Mouse (Mus musculus) left cerebral cortex, adult 11 months (tissue): ENCODE results near the gene Akap3.
A peak's percentile ranks its signal among the peaks of the same experiment; 100 is the strongest.

ENCODE experiments used
- DNase-seq: peaks from one replicate; pipeline ENCODE4 v3.0.0; 2022; ENCODE audit warnings: low spot score

Akap3 gene

DNA sequence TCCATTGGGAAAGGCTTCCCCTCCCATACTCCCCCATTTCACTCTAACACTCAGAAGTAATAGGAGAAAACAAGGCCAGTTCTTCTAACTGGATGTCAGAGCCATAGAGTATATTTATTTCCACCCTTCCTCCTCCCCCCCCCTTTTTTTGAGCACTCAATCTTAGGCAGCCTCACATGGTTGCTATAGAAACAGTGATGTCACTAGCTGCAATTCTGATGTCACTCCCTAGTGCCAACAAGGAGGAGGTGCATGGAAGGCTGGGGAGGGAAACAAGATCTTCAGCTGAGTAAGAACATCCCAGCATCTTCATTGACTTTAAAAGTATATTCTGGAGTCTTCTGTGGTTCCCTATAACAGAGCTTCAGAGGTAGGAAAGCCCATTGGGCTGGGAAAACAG is at the start of gene Akap3:
Gene Akap3, plus strand, starts transcription at position 218 of the 400 bp plus-strand sequence.
- DNase-seq: no peak

DNA sequence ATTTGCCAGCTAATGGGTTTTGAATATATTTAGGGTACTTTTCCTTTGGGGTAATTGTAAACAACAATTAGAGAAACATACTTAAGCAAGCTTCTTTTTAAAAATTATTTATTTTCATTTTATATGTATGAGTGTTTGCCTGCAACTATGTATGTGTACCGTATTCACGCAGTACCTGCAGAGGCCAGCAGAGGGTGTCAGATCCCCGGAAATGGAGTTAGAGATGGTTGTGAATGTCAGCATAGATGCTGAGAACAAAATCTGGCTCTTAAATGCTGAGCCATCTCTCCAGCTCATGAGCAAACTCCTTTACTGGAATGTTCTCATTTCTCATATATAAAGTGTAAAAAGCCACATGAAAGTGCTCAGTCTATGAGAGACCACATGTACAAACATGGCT is 46.1 kb upstream of the Akap3 start:
- no peak for DNase-seq

DNA sequence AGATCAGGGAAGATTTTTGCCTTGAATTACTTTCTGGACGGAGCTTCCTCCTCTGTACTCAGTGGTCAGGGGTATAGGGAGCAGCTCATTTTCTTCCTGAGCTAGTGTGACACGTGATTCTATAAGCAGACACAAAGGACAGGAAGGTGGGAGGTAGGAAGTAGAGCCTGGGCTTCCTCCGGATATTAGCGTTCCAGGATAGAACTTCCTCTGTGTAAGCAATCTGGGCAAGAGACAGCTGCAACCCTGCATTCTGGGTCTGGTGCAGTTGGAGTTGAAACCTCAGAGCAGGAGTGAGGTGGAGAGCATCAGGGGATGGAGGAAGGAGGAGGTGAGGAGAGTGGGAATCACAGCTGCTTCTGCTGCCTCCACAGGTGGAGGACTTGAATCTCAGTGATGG is 44.8 kb upstream of the Akap3 start:
- DNase-seq: no peak

DNA sequence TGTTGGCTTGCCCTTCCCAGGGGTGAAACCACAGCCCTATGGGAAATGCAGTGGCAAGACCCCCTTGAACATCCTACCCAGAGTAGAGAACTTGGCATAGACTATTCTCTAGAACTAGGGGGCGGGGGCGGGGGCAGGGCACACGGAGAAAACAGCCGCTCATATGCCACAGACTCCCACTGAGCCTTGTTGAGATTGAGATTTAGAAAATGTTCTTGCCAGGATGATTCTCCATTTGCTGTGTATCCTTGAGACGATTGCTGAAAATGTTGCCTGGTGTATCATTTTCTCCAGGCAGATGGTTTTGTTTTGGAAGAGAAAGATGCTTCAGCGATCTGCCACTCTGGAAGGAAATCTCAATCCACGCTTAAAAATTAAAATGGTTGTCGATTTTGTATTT is 44.3 kb upstream of the Akap3 start:
- DNase-seq: no peak

DNA sequence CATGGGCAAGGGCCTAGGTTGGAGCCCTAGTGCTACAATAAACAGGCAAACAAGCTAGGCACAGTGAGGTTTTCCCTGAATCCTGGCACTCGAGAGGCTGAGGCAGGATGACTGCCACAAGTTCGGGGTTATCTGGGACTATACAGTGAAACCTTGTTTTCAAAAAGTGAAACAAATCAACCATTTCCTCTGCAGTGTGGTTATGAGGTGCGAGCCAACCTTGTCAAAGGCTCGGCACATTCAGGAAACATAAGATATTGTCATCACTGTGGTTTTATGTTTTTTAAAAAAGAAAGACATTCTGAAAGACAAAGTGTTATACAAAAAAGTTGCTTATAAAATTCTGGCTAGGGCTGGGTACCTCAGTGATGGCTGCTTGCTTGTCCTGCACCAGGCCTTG is 41.4 kb upstream of the Akap3 start:
- no peak for DNase-seq

DNA sequence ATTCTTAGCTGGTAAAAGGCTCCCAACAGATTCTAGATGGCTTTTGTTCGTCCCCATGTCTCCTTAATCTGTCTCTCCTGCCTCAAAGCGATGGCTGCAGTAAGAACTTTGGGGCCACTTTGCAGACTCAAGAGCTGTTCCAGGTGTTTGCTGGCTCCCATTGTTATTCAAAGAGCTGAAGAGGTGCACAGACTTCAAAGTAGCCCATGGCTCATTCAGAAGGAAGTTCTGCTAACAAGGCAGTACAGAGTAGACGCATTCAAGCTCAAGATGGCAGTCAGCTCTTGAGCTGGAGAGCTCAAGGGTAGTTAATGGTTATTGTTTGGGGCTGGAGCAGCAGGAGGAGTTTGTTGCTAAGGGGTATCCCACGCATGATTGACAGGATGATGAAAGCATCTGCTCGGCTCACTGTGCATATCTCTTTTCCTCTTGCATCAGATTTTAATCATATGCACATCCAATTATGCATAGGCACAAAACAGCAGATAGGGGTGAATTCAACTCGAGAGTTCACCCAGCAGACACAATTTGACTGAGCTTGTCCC is 37.6 kb upstream of the Akap3 start:
- DNase-seq: no peak

DNA sequence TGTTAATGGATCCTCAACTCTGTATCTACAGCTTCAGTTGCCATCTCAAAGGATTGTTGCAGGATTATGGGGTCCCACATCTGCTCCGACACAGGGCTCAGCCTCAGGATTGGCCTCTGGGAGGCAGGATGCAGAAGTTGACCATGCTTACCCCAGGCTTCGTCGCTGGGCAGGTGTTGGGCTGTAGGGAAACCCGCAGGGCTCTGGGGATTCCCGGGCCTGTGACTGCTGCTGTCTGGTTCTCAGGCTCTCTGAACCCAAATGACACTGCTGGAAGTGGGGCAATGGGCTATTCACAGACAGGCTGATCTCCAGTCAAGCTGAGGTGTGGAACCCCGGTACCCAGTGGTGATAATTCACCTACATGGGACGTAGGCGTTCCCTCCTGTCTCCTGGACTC is 36.6 kb upstream of the Akap3 start:
- no peak for DNase-seq

DNA sequence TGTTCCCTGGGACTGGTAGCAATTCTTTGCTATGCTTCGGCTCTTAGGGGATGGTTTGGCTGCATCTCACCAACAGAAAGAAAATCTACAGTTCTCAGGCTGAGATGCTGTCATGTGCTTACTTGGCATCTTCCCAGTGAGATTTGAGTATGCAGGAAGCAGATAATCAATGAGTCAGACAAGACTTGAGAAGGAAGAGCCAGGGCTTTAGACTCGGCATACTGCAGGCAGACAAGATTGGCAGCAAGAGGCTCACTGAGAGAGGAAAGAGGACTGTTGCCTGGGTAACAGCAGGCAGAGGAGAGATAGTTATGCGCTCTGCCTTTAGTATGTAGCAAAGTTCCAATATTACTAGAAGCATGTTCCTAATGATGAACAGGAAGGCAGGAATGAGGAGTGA is 29.8 kb upstream of the Akap3 start:
- DNase-seq: peak; percentile 17

DNA sequence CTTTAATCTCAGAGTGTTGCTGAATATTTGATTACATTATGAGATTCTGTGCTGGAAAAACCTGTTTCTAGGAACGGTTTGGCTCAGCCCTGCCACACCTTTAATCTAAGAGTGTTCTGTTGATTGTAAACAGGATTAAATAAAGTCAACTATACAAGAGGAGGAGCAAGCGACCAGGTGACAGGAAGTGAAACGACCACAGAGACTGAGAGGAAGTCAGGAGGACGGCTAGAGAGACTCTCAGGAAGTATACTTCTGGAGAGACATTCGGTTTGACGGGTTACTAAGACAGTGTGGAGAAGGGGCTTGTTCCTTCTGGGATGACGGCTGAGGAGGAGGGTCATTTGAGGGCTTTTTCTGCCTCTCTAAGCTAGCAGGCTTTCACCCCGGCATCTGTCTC is 16.3 kb upstream of the Akap3 start:
- DNase-seq: no peak

DNA sequence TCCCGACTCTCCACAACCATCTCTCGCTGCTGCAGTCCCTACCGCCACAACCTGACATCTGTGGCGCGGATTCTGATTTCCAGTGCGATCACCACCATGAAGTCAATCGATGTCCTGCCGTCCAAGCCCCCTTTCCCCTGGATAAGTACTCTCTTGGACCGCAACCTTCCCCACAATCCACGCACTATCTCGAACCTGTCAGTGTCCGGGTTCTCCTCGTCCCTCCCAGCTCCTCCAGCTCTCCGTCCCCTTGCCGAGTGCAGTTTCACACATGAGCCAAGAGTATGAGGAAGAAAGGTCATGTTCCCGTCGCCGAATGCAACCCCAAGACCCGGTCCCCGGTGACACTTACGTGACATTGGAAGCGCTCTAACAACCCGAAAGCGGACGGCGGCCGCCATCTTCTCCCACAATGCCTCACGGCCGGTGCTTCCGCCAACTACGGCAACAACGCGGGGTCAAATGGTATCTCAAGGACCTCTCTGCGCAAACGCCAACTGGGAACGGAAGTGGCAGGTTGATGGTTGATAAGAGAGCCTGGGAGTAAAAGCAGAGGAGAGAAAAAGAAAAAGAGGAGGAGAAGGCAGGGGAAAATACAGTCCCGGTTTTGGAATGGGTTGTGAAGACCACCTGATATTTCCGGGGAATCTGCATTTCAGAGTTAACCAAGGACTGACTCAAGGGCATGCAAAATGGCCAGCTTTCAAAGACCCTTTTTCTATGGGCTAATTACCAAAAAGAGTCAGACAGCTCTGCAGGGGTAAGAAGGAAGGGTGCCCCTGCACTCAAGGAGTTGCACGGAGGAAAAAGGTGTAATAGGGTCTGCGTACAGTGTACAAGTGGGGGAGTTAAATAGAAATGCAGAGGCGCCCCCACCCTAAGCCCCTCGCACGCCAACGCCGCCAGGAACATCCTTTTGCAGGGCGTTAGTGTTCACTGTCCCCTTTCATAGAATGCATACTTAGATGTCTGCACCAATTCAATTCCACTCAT is 3.9 kb upstream of the Akap3 start, which contains the start of gene Ndufa9:
Gene Ndufa9, minus strand, starts transcription at position 425 of the 993 bp plus-strand sequence.
- DNase-seq: peak; percentile 89

DNA sequence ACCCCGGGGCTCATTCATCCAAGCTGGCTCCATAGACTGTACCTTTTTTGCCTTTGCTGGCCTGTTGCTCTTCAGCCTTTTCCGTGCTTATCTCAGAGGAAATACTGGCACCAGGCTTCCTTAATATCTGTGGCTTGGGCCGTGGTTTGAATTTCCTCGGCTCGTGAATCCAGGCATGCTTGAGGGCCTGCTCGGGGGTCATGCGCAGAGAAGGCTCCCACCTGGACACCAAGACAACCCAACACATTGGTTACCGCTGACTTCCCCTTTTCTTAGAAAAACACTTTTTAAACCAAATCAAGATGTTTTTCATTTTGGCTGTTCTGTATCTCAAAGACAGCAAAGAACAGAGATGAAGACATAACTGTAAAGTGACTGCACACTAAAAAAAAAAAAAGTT is 24.2 kb downstream of the Akap3 start:
- DNase-seq: no peak

DNA sequence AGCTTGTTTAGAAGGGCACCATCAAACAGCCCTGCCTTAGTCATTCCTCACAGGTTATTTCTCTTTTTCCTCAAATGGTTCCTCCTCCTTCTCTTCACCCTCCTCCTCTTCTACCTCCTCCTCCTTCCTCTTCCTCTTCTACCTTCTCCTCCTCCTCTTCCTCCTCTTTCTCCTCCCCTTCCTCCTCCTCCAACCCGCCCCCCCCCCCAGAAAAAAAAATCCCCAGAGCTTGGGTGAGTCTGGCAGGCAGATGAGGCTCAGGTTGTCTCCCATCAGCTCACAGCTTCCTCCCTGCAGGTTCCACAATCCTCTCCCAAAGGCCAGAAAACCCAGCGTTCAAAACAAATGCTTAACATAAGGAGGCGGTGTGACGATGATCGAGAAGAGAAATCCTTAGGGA is 54.5 kb downstream of the Akap3 start:
- no peak for DNase-seq

DNA sequence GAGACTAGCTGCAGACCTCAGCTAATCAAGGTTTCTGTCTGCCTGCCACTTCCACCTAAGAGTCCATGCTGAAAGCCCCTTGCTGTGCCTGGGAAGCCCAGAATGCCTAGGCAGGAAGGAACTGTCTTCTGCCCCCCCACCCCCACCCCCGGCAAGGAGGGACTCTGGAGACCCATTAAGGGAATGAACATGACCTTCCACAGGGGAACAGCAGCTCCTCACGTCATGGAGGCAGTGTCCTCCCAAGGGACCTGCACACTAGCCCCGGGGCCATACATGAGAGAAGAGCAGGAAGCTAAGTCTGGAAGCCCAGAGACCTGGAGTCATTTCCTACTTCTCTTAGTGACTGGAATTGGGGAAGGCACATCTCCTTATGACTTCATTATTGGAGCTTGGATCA is 55.0 kb downstream of the Akap3 start:
- no peak for DNase-seq

DNA sequence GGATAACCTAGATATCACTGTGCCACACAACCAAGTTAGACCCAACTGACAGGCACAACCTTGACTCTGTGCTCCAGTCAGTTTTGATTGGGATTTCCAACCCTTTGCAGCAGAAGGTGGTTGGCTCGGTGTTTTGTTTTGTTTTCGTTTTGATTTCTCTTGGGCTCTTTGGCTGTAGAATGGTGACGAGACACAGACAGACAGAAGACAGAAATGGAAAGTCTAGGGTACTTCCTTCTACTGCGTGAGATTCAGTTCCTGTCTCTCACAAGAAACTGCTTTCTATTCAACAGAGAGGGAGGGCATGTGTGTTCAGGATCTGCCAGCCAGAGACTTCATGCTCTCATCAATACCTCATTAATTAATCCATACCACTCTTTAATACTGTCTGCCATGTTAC is 57.8 kb downstream of the Akap3 start:
- no peak for DNase-seq

DNA sequence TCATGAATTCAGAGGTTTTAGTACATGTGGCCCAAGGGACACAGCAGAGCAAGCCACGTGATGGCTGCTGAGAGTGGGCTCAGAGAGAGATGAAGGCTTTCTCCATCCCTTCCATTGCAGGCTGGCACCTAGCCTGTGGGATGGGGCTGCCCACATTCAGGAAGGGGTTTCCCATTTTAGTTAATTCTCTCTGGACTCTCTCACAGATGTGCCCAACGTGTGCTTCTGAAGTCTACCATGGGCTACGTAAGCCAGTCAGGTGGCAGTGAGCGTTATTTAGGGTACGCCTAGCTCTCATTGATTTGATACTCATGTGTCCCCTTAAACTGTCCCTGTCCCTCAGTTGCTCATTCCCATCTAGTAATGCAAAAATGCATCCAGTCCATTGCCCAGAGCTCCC is 62.0 kb downstream of the Akap3 start:
- DNase-seq: no peak

DNA sequence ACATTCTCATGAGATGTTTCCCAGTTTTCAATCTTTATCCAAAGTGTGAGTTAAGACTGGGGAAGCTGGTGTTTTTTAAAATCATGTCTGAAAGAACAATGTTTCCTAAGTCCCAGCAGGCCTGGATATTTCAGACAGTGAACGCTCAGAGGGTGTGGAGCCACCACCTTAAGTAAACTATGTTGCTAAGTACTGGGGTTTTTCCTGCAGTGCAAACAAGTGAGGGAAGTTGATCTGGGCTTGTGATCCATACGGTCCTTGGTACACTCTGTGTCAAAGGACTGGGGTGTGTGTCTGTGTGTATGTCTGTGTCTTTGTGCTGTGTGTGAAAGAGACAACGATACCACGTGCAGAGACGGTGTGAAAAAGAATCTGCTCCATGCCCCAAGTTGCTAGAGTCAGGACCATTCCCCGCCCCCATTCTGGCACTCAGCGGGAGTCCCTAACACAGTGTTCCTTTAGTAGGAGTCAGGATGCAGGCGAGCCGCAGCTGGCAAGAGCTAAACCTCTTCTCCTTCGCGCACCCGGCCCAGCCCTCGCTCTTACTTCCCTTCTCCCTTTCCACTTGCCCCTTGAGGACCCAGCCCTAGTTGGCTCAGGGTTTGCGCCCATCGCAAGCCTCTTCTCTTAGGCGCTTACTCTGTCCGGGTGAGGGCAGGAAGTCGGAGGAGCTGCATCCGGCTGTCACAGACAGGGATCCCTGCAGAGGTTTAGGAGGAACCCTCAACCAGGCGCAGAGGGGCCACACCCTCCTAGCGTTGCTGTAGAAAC is 68.4 kb downstream of the Akap3 start, which contains the start of gene Dyrk4:
Gene Dyrk4, minus strand, starts transcription at position 729 of the 771 bp plus-strand sequence.
- DNase-seq: no peak
